Mouse (Mus musculus): ENCODE data around the gene Megf11.

The Megf11 gene

DNA sequence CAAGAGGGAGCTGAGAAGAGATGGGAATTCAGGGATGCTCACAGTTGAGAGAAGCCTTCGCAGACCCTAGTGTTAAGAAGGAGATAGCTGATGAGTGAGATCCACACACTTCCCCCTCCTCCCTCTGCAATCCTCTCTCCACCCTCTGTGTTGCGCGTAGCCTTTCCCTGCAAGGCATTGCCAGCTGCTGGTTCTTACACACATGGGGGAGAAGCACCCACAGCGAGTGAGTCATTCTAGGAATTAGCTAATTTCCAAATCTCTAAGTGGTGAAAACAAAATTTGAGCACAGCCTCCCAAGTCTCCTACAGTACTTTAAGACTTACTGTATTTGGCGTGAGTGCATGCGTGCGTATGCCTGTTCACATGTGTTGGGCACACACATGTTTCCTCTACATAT is 142.6 kb downstream of the Megf11 start:
- no peak for DNase-seq

DNA sequence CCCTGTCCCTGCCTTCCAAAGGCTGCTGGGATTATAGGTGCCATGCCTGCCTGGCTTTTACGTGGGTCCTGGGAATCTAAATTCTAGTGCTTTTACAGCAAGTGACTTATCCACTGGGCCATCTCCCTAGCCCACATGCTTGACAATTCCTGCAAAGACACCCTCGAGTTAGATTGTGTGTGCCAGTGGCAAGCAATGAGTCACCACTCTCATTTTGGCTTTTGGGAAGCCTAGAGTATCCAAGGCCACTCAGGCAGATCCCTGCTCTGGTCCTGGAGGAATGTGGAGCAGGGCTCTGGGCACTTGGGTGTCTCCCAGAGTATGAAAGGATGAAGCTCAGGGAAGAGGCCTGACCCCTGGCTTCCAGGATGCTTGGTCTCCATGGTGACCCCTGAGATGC is 143.2 kb downstream of the Megf11 start:
- no peak for DNase-seq

DNA sequence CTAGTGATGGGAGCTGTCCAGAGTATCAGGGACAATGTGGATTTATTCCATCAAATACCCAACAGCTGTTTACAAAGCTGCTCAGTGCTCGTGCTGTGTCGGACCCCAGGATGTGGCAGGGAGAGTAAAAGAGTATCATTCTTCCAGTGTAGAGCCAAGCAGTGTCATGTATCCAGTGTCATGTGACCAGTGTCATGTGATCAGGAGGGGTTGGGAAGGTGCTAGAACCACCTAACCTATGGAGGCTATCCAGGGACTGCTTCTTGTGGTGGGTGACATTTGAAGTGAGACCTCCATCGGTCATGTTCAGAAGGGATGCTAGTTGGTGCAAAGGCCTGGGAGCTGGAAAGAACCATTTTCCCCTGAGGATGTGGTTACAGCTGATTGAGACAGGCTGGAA is 146.5 kb downstream of the Megf11 start:
- no peak for DNase-seq

DNA sequence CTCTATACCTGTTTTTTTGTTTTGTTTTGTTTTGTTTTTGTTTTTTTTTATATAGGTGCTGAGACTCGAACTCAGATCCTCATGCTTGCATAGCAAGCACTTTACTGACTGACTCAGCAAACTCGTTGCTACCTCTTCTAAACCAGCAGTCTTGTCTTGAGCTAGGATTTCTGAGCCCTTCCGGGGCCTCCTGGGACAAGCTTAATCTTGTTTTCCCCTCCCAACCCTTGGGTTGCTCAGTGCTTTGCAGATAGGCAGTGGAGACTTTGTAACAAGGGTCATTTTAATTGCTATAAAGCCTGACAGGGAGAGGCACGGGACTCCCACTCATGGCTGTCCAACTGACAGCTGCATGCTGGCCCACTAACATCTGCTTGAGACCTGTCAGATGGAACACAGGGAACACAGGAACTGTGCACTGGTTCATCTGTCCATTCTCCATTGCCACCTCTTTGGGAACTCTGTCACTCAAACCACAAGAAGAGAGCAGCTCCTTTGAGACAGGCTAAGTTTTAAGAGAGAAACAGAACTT is 147.4 kb downstream of the Megf11 start:
- no peak for DNase-seq

DNA sequence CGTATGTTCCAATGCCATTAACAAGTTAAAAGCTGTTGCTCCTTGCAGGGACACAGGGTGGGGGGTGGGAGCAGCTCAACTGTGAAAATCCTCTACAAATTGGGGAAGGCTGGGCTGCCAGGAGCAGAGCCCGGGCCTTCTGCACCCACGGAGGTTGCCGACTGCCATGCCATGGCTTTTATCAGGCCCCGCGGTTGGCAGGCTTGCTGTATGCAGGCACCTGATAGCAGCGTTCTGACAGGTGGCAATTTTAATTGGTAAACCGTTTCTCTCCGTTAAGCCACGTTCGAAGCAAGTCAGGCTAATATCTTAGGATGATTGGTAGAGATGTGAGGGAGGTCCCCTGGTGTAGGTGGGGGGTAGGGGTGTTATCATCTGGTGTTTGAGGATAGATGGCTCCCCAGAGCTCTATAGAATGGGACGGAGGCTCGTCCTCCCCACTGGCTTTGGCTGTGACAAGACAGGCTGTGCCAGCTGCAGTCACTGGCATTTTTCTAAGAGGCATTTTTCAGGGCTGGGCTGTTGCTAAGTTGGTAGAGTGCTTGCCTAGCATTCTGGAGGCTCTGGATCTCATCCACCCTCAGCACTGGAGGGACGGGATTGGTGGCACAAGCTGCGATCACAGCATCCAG is 148.2 kb downstream of the Megf11 start:
- peak; percentile 37 for DNase-seq

DNA sequence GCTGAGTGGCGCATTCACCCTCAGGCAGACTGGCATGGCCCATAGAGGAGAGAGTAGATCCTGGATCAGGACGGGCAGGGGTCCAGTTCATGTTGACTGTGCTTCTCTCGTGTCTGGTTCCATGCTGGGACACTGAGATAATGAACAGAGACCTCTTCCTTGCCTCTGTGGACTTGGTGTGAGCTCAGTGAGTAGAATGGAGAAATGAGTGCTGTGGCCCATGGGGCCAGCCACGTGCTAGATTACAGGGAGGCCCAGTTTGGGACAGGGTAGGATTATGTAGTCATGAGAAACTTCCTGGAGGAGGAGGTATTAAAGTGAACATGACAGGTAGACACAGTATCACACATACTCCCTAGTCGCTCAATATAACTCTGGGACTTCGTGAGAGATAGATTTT is 148.9 kb downstream of the Megf11 start:
- DNase-seq, result no peak

DNA sequence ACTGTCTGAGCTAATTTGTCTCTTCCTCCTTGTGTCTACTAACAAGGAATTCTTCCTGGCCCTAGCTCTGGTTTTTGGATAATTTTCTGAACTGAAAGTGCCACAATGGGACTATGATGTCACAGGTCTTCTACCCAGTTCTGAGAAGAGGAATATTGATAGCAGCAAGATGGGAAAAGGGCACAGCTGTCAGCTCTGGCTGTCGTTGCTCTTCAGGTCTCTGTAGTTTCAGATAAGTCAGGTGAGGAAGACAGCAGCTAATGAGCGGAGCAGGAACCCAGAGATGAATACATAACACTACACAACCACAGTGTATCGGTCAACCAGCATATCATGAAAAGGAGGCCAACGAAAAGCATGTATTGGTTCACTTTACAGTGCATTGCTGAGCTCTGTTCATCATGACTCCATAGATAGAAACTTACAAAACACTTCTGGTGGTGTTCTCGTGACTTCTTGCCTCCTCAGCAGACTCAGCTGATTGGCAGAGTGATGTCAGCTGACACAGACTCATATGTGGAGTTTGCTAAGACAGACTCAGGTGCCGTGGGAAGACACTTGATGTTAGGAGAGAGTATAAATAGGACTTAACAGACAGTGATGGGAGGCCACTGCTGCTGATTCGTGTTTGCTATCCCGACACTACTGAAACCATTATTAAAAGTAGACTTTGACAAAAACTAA is 149.6 kb downstream of the Megf11 start:
- DNase-seq, result no peak

DNA sequence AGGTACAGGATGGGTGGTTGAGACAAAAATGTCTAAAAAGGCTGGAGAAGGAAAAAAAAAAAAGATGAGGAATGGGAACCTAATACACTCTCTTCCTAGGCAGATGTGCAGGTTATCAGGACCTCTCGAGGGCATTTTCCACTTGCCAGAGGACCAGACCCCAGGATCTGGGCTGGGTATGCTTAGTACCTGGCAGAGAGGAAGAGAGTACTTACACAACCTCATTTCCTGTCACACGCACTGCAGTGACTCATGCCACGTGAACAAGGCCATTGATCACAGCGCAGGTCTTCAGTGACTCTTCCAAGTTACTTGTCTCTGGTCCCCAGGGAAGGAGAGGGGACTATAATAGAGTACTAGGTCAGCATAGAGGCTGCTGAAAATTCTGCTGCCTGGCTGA is 152.4 kb downstream of the Megf11 start:
- DNase-seq, result no peak

DNA sequence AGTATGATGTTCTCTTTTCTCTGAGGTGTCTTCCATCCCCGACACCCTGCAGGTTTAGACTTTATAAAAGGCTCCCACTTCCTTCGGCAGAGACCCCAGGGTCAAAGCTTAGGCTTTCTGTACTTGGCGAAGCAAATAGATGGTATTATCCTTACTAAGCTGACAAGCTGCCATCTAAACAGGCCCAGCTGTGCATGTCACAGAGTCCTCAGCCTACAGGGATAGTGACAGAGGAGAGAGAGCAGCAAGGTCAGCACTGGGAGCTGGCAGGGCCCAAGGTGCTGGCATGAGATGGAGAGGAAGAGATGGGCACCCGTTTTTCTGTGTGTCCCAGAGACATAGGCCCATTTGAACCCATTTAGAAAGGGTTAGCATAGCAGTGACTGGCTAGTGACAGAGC is 156.8 kb downstream of the Megf11 start:
- no peak for DNase-seq

DNA sequence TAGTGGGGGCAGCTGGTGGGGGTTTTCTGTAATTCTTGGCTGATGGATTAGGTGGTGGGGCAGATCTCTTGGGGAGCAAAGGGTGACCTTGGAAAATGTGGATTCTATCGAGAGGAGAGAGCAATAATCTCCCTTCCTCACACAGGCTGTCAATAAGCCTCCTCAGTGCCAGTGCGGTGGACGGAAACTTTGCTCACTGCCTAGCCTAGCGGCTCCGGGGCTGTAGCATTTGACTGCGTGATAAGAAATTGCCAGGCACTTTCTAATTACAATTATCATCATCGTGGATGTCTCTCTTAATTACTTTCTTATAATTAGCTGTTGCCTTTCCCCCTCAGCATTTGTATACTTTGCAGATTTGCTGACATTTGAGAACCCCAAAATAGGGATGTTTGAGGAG is 157.7 kb downstream of the Megf11 start:
- no peak for DNase-seq

DNA sequence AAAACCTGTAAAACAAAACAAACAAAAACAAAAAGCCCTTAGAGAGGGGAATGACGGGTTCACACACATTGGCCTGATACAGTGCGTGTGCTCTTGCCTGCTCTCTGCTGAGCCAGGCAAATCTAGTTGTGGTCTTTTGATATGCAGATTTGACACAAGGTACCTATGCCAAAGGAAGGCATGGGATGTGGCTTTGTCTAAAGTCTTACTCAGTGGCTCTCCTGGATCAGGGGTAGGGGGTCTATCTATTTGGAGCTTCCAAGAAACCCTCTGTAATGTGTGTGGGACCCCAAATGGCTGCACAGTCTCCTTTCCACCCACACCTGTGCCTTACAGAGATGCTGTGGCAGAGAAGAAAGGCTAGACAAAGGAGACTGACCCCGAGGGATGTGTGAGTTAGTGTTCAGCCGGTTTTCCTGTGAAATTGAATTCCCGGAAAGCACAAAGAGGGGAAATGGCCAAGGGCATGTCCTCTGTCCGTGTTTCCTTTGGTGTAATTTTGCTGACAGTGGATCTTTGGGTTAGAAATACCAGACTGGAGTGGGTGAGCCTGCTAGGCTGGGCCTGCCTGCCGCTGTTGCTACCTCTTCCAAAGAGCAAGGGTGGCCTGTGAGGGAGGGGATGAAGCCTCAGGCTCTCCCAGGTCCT is 161.0 kb downstream of the Megf11 start:
- no peak for DNase-seq

DNA sequence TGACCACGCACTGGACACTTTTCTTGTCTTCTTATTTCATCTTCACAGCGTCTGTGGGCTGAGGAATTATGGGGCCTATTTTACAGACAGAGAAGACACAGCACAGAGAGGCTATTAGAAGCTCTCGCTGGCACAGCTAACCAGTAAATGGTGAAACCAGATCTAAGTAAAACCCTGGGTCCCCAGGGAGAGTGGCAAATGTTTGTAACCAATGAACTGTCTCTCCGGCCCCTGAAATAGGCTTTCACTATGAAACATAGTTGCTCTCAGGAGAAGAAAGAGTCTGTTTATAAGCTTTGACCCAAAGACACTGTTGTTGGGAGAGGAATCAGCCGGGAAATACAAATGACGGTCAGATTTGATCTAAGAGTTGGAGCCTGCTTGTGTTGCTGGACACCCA is 162.9 kb downstream of the Megf11 start:
- no peak for DNase-seq

DNA sequence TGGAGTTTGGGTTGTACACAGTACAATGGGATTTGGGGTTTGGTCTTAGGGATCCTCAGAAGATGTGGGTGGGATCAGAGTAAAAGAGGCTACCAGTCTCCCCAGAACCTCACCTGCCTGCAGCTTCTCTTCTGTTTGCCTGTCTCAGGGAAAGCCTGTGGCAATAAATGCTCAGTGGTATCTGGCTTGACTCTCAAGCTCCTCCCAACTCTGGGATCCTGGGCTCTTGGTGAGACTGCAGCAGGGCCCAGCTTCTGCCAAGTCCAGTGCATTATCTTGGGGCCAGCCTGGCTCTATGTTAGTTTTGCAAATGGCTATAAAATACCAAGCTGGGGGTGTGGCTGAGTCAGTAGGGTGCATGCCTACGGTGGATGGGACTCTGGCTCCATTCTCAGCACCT is 165.9 kb downstream of the Megf11 start:
- no peak for DNase-seq

DNA sequence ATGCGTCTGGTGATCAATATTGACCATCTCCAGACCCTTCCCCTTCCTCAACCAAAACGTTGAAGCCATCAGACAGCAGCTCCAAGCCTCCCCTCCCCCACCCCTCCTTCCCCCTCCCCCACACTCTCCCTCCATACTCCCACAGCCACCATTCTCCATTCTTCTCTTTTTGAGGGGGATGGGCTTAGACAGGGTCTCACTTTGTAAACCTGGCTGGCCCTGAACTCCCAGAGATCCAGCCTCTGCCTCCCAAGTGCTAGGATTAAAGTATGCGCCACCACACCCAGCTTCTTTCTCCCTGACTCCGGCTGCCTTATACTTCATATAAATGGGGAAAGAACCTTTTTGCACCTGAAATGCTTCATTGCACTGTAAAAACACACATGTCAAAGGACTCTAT is 166.6 kb downstream of the Megf11 start:
- DNase-seq, result no peak

DNA sequence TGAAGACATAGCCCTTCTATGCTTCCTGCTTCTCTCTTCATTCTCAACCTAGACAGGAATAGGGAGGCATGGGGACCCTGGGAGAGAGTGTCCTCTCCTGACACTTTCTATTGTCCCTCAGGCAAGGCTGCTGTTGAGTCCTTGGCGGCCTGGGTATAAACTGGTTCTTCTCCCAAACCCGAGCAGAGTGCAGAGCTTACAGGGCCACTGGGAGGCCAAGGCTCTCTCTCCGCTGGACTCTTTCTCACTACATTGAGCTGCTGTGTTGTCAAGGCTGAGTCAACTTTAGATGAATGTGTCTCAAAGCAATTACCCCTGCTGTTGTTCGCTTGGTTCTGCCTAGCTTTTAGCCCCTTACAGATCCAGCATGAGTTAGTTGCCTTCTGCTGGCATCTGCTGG is 168.0 kb downstream of the Megf11 start:
- no peak for DNase-seq

DNA sequence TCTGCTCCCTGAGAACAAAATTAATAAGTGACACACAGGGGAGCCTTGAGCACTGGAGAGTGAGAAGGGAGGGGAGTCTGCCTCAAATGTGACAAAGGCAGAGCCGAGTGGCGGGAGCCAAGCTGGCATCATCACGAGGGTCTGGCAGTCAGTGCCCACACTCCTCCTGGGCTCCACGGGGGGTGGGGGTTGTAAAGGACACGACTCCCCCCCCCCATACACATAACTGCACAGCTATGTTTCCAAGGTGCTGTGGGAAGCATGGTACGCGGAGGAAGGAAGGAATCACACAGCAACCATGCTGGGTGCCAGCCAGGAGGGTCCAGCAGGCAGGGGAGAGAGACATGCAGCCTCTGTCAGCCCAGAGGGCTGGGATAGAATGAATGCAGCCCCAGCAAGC is 170.2 kb downstream of the Megf11 start:
- peak; percentile 62 for DNase-seq

DNA sequence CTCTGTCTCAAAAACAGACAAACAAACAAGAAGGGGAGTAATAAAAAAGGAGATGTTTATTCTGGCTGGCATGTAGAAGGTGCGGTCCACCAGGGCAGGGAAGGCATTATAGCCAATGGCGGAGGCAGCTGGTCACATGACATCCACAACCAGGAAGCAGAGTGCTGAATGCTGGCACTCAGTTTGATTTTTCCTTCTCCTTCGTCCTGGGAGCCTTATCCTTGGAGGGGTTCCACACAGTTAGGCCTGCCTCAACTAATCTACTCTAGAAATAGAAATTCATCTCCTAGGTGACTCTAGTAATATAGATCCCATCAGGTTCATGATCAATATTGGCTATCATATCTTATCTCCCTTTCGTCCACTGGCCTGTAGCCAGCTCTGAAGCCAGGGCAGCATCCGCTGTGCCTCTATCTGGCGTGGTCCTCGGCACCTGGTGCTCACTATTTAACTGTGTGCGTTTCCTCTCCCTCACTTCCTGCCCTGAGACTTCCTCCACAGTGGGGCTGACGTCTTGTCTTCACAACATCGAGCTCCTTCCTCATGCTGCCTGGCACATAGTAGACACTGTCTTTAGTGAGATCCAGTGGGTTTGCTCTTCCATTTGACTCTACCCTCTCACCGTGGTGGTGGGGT is 171.8 kb downstream of the Megf11 start:
- no peak for DNase-seq

DNA sequence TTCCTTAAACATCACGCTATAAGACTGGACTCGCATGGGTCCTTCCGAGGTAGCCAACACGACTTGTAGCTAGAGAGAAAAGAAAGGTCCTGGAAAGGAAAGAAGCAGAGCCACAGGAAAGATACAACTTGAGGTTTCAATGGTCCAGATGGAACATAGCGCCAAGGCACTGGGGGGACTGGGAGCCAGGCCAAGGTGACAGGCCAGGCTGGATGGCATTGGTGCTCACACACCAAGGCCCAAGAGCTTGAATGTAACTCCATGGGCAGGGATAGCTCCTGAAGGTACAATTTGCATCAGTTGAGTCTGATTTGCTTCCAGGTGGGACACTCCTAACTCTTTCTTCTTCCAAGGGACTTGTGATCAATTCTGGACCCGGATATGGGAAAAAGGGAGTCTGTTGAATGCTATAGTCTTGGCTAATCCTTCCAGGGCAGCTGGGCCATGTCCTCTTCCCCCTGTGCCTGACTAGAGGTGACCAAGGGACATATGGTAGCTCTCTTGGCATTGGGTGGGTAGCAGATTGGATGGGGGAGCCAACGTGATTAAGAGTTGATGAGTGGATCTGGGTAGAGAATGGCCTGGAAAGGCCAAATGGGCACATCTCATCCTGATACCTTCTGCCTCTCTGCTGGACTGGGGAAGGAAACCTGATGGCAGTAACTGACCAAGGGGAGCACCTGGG is 172.6 kb downstream of the Megf11 start:
- peak; percentile 94 for DNase-seq

DNA sequence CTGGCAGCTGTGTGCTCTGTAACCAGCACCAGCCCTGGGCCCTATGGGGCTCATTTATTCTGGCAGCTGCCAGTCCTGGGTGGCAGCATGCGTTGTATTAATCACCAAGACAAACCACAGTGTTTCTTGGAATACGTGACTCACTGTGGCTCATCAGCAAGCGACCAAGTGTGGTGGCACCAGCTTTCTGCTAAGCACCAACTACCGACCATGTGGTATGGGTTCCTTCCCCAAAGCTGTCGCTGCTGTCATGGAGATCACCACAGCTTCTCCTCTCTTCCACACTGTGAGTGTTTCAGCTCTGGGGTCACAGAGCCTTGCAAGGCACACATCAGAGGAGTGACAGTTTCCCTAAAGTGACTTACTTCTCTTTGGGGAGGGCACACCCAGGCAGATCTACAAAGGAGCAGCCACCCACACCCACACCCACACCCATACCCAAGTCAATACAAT is 178.9 kb downstream of the Megf11 start:
- no peak for DNase-seq

DNA sequence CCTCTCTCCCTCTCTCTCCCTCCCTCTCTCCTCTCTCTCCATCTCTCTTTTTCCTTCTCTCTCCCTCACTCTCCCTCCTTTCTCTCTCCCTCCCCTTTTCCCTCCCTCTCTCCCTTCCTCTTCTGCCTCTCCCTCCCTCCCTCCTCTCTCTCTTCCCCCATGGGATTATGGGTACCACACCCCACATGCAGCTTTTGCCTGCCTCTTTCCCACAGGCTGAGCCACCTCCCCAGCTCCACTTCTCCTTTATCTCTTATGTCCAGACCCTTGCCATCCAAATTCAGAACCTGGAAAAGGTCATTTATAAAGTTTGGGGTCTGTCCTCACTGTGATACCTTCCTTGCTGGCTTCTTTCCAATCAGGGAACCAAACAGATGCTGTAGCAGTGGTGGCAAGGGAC is 180.5 kb downstream of the Megf11 start:
- DNase-seq, result no peak

DNA sequence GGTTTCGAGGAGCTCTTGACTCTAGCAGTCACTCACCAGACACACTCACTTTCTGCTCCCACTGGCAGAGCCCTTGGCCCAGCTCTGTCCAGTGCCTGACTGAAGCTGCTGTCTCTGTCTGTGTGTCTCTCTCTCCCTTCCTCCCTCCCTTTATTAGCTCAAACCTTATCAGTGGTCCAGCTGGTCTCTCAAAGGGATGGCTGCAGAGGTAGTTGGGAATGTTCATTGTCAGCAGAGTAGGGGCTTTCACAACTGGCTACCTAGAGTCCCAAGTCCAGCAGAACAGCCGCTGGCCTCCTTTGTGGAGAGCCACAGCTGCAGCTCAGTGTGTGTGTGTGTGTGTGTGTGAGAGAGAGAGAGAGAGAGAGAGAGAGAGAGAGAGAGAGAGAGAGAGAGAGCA is 180.9 kb downstream of the Megf11 start:
- DNase-seq, result no peak

DNA sequence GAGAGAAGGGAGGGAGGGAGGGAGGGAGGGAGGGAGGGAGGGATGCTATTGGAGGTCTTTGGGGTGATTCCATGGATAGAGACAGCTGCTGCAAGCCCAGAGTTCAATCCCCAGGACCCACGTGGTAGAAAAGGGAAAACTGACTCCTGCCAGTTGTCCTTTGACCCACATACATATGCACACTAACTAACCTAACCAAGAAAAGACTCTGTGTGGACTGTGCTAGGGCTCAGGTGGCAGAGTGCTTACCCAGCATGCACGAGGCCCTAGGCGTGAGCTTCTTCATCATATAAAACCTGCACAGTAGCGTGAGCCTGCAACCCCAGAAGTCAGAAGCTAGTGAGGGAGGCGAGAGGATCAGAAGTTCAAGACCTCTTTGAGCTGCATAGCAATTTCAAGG is 182.1 kb downstream of the Megf11 start:
- DNase-seq, result no peak
